Mouse (Mus musculus): ENCODE results near the gene Gm9195.

DNA sequence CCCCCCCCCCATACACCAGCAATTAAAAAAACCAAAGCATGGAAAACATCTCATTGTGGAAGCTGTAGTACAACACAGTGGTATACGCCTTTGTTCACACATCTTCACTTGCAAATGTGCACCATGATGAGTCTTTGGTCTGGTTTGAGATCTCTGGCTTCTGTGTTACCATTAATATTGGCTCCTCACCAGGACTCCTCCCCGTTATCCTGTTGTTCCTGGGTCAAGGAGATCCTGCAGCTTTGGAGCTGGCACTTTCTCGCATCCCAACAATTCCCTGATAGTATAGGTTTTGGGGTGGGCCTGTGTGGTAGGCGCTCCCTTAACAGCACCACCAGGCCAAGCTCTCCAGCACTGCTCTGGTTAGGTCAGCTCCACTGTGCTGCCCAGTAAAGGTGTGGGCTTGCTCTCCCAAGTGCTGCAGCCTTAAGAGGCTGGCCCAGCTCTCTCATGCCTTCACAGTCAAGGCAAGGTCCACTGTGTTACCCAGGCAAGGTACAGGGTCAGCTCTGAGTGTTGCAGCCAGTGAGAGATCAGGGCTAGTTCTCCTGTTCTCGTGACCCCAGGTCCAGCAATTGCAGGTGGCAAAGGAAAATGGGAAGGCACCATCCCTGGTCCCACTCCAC, 44.9 kb upstream of the Gm9195 start:
- no peak for TF ChIP-seq CTCF (IDR thresholded peaks at IDR 0.05; ENCODE audit: low read depth)
- no peak for TF ChIP-seq EP300 (IDR thresholded peaks at IDR 0.05; ENCODE audit: low read depth)
